Mouse (Mus musculus): ENCODE results near the gene Kndc1. TPM values are rescaled to one million over a fixed set of nuclear protein-coding genes. Genes with fewer than 3 reads are reported as not detected.
A peak's percentile ranks its signal among the peaks of the same experiment; 100 is the strongest.

Gene Kndc1
- total RNA-seq, 2 experiments from 2014 or later, result 41.1 to 52.5 TPM

DNA sequence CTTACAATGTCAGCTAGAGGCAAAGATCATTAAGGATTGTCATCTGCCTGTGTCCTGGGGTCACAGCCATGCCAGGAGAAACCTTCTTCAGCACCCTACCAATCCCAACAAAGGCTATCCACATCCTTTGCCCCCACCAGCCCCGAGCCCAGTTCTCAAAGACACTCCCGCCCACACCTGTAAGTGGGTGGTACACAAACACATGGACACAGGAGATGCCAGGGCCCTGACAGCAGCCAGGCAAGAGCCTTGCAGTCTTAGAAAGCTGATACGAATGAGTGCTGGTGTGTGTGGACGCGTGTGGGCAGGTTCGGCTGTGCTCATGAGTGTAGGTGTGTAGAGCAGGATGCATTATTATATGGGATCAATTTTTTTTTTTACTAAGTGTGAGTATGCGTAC is 6.0 kb downstream of the Kndc1 start:
- no peak for DNase-seq (ENCODE audit: low spot score in 2 of 2)
- intact Hi-C loops (cut with DNase I), result loop anchor here (10.0 kb wide), 1 partner anchor 154 kb away; no protein-coding TSS in a partner anchor

DNA sequence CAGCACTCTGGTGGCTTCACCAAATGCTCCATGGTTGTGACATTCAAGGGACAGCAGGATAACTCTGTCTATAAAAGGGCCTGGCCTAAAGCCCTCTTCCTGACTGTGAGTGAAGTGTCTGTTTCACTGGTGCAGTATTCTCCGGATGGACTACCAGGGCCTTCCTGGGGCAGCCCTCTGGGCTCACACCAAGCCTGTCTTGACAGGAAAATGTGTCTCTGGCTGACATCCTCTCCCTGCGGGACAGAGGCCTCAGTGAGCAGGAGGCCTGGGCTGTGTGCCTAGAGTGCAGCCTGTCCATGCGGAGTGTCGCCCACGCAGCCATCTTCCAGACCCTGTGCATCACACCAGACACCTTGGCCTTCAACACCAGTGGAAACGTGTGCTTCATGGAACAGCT is 6.4 kb downstream of the Kndc1 start:
- intact Hi-C loops (cut with DNase I), result loop anchor here (10.0 kb wide), 1 partner anchor 154 kb away; no protein-coding TSS in a partner anchor
- DNase-seq (ENCODE audit: low spot score in 2 of 2), result no peak

DNA sequence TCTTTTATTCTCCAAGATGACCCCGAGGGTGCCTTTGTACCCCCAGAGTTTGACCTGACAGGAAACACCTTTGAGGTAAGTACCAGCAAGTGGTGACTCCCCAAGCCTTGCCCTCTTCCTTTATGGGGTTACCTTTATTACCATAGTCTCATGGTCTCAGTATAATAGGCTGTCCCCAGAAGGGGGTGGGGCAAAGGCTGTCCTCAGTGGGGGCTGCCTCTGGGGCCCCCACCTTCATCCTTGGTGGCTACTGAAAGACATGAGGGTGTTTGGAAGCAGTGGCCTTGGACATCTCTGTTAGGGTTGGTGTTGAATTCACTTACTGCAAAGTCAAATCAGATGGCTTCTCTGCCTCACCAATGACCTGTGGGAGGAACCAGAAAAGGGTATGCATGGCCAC is 7.5 kb downstream of the Kndc1 start:
- no peak for DNase-seq (ENCODE audit: low spot score in 2 of 2)
- intact Hi-C loops (cut with DNase I), result loop anchor here (10.0 kb wide), 1 partner anchor 153 kb away; no protein-coding TSS in a partner anchor

DNA sequence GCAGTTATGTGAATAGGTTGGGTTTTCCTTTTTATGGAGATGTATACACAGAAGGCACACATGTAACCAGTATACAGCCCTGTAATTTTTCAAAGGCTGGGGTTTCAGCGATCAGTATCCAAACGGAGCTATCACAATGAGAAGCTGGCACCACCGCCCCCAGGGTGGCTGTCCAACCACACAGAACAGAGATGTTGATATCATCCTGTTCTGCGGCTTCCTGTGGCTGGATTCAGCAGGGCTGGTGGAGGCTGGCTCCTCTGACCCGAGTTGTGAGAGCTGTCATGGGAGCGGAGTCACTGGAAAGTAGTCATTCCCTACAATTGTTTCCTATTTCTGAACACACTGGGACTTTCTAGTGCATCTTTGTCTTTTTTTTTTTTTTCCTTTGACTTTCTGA is 10.8 kb downstream of the Kndc1 start:
- DNase-seq (ENCODE audit: low spot score in 2 of 2), result no peak

DNA sequence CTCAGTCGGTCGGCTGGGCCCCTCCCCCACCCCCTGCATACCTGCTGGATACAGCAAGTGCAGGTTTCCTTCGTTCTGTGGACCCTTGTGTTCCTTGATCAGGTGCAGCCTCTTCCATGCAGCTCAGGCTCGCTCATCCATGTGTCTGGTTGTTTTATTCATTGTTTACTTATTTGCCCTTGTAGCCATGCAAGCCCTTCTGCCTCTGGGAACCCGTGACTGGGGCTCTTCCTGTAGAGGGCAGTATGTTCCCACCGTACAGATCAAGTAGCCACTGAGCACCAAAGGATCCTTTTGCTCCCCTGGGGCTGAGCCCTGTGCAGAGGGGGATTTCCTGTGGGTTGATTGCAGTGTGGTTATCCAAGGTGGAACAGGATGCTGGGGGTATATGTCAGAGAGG is 11.2 kb downstream of the Kndc1 start:
- intact Hi-C loops (cut with DNase I), result loop anchor here (5.0 to 10.0 kb wide), 2 partner anchors 92 to 149 kb away; no protein-coding TSS in a partner anchor
- peak; percentile 46 to 55 for DNase-seq (ENCODE audit: low spot score in 2 of 2)

More for the DNA sequence above, 10.8 kb downstream of the Kndc1 start:
- intact Hi-C loops (cut with DNase I), result loop anchor here (5.0 to 10.0 kb wide), 2 partner anchors 92 to 150 kb away; no protein-coding TSS in a partner anchor

DNA sequence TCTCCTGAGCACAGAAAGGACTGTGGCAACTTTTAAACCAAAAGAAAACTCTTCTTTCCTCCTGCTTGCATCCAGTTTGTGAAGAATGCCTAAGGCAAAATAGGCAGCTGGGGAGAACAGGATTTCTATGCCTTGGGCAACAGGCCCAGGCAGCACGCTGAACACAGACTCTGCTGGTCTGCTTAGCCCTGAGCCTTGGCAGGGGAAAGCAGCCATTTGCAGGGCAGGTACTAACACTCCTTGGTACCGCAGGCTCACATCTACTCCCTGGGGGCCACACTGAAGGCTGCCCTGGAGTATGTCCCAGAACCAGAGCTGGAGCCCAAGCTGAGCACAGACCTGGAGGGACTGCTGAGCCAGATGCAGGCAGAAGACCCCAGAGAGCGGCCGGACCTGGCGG is 13.7 kb downstream of the Kndc1 start:
- peak in 1 of 2 experiments; percentile 47 for DNase-seq (ENCODE audit: low spot score in 2 of 2)
- intact Hi-C loops (cut with DNase I), result loop anchor here (5.0 to 10.0 kb wide), 2 partner anchors 89 to 147 kb away; no protein-coding TSS in a partner anchor

DNA sequence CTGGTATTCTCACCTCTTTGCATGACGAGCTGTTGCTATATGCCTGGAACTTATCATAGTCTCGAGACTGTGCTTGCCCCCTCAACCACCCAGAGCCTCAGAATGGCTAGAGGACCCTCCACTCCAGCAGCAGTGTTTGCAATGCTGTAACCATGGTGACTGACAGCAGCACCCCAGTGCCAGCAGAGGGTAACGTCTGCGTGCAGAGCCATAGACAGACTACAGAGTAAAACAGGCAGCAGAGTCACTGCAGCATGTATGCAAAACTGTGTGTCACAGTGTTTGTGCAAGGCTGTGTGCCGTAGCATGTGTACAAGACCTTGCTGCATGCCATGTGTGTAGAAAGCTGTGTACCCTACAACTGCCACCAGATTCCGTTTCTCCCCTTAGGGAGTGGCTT is 15.0 kb downstream of the Kndc1 start:
- intact Hi-C loops (cut with DNase I), result loop anchor here (5.0 to 10.0 kb wide), 2 partner anchors 88 to 145 kb away; no protein-coding TSS in a partner anchor
- DNase-seq (ENCODE audit: low spot score in 2 of 2), result no peak

DNA sequence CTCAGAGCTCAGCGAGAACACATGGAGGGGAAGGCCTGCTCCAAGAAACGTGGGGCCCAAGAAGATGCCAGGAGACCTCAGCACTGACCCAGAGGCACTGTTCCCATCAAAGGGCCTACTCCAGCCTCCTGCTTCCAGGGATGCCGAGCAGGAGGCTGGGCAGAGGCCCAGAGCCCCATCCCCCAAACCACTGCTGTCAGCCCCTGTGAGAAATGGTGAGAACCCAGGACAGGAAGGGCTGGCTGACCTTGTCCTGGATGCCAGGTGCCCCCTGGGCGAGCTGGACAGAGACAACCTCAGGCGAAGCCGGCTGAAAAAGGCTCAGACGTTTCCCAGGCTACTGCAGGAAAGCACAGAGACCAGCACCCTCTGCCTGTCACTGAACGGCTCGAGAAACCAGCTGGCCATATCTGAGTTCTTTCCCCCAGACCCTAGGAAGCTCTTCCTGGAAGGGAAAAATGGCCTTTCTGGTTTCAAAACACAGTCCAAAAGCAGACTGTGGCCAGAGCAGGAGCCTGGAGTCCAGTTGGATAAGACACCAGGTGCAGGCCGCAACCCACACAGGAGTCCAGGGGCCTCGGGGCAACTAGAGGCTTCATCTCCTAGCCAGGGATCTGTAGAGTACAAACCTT is 15.8 kb downstream of the Kndc1 start:
- intact Hi-C loops (cut with DNase I), result no loop called here
- no peak for DNase-seq (ENCODE audit: low spot score in 2 of 2)

DNA sequence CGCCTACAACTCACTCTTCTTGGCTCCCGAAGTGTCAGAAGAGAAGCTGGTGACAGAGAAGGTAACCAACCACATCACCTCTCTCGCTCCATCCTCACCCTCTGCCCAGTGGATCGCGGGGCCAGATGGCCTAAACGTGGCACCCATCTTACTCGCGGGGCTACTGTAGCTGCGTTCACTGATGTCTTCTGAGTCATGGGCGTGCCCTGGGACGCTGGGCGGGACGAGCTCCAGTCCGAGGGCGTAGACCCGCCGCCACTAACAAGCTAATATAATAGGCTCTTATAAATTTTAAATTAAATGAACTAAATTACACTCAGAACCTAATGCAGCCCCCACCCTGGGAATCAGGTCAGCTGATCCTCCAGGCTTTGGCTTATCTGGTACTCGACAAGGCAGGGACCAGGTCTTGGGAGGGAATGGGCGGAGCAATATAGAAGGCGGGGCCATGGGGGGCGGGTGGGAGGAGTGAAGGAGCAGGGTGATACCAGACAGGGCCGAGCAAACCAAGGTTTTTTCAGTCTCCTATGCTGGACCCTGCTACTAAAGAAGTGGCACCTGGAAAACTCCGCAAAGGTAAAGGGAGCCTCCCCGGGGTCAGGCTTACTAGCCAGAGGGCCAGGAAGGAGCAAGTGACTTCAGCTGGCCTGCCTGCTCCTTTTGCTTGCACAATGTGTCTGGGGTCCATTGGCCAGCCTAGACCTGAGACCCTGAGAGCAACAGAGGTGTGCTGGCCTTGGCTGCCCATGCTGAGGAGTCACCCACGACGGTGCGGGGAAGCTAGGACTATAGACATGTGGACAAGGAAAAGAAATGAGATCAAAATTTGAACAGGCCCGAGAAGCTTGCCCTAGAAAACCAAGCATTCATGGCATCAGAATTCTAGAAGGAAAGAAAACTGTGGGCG is 19.9 kb downstream of the Kndc1 start:
- intact Hi-C loops (cut with DNase I), result no loop called here
- no peak for DNase-seq (ENCODE audit: low spot score in 2 of 2)

DNA sequence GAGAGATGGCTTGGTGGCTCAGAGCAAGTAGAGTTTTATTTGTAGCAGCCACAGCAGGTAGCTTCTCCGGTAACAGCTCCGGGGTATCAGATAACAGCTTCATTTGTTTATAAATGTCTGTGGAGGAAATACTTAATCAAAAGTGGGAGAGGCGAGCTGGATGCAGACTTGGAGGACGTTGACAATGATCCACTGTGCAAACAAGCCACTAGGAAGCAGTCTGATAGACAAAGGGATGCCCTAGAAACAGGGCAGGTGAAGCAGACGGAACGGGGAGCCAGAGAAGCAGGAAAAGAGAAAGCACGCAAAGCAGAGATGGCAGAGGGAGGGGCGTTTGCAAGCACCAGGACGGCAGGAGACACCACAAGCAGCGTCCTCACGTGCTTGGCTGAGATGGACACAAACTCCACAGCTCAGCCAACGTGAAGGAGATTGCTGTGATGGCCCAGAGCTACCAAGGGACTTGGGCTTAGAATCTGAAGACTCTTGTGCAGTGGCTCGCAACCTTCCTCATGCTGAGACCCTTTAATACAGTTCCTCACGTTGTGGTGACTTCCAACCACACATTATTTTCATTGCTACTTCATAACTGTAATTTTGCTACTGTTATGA is 21.3 kb downstream of the Kndc1 start:
- no peak for DNase-seq (ENCODE audit: low spot score in 2 of 2)
- intact Hi-C loops (cut with DNase I), result no loop called here

DNA sequence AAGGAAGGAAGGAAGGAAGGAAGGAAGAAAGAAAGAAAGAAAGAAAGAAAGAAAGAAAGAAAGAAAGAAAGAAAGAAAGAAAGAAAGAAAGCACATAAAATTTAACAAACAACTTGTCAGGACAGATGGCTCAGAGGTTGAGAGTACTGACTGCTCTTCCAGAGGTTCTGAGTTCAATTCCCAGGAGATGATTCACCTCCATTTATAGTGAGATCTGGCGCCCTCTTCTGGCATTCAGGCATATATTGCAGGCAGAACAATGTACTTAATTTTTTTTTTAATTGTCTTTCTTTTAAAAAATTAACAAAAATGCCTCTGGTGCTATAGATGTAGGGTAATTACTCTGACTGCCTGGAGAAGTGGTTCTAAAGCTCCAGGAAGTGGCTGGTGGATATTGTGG is 21.8 kb downstream of the Kndc1 start:
- no peak for DNase-seq (ENCODE audit: low spot score in 2 of 2)
- intact Hi-C loops (cut with DNase I), result no loop called here

DNA sequence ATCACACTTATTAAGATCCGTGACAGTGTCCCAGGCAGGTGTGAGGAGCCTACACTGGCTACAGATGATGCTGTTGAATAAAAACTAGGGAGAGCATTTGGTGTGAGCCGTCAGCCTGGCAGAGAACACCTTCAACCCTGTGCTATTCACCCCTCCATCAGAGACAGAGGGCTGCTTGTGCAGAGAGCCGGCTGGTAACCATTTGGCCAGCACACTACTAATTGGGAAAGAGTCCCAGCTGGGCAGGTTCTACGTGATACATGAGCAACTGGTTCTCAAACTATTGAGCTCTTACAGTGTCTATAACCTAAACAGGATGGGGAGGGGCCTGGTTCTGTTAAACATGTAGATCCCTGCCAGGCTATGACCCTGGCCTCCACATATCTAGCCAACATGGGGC is 23.8 kb downstream of the Kndc1 start:
- DNase-seq (ENCODE audit: low spot score in 2 of 2), result no peak
- intact Hi-C loops (cut with DNase I), result no loop called here

DNA sequence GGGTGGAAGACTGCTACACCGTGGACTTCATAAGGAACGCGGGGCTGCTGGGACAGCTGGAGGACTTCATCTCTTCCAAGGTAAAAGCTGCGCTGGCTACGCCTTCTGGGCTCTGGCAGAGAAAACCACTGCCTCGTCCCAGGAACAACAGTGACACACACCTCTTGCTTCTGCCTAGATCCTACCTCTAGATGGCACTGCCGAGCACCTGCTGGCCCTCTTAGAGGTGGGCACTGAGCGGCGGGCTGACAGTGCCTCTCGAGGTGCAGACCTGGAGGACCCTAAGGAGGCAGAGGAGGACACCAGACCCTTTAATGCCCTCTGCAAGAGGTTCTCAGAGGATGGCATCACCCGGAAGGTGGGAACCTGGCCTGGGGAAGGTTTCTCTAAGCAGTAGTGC is 36.2 kb downstream of the Kndc1 start:
- intact Hi-C loops (cut with DNase I), result no loop called here
- peak; percentile 44 to 51 for DNase-seq (ENCODE audit: low spot score in 2 of 2)

DNA sequence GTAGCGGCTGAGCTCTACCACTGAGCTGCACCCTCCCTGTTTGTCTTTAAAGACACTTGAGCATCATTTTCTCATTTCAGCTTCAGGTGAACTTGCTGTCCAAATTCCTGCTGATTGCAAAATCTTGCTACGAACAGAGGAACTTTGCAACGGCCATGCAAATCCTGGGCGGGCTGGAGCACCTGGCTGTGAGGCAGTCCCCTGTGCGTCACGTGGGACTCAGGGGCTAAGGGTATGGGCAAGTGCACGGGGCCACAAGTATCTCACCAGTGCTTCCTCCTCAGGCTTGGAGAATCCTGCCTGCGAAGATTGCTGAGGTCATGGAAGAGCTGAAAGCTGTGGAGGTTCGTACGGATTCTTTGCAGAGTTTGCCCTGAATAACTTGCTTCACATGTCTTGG is 42.2 kb downstream of the Kndc1 start:
- no peak for DNase-seq (ENCODE audit: low spot score in 2 of 2)
- intact Hi-C loops (cut with DNase I), result no loop called here

DNA sequence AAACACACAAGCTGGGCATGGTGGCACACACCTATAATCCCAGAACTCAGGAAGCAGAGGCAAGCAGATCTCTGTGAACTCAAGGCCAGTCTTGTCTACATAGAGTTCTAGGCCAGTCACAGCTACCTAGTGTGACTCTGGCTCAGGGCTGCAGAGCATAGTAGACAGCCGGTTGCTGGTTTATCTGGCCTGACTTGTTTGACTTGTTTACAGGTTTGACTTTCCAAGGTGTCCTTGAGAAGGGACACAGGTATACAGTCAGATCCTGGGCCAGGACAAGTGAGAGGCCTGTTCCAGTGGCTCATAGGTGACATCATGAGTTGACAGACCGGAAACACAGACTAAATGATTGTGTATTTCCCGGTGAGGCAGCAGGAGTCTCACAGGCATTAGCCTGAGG is 42.6 kb downstream of the Kndc1 start:
- no peak for DNase-seq (ENCODE audit: low spot score in 2 of 2)
- intact Hi-C loops (cut with DNase I), result no loop called here

DNA sequence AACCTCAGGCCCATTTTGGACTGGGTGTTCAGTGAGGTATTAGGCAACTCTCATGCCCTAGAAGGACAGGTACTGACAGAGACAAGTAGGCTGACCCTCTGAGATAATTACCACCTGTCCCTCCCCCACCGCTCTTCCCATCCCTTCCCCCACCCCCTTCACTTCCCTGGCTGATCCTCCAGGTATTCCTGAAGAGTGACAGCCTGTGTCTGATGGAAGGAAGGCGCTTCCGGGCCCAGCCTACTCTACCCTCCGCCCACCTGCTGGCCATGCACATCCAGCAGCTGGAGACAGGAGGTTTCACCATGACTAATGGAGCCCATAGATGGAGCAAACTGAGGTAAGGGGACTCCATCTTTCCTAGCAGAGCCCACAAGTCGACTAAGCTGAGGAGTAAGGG is 43.3 kb downstream of the Kndc1 start:
- intact Hi-C loops (cut with DNase I), result no loop called here
- no peak for DNase-seq (ENCODE audit: low spot score in 2 of 2)

DNA sequence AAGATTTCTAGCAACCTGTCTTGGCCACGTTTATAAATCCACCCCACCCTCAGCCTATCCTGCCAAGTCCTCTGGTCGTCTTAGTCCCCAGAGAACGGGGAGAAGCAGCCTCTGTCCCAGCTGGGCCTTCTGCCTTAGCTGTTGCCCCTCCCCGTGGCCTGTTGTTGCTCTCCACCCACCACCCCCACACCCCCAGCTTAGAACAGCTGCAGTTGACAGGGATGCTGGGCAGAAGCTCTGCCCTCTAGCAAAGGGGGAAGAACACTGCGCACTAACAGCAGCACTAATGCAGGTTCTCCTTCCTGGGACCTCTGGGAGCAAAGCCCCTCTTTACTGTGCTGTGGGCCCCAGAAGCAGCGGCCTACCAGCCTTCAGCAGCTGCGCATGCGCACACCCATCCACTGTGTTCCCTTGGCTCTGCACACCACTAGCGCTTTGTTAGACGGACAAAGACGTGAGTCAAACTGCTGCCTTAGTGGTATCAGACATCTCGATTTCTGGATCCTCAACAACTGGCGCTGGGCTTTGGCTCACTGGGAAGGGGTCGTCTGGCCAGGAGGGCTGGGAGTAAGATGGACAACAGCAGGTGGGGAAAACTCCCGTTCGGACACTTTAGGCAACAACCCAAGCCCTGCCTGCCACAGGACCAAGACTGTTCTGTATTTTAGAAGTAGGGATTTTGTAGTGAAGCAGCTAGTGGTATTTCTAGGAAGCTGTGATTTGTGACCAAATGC is 46.1 kb downstream of the Kndc1 start:
- no peak for DNase-seq (ENCODE audit: low spot score in 2 of 2)
- intact Hi-C loops (cut with DNase I), result no loop called here

DNA sequence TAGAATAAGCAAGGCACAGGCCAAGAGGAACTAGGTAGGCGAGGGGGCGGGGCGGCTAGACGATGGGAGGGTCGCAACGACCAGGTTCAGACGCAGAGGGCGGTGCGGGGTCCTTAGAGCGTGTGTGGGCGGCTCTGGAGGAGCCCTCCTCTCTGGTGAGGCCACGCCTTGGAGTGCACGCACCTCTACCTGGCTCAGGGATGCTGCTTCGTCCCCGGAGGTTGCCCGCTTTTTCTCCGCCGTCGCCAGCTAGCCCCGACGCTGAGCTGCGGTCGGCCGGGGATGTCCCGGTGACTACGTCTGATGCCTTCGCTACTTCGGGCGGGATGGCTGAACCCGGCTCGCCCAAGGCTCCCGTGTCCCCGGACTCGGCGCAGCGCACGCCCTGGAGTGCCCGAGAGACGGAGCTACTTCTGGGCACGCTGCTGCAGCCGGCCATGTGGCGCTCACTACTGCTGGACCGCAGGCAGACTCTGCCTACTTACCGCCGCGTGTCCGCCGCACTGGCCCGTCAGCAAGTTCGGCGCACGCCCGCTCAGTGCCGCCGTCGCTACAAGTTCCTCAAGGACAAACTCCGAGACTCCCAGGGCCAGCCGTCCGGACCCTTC is 49.3 kb downstream of the Kndc1 start, which contains the start of gene Utf1:
Utf1 (plus strand) TSS at position 116 of the 608 bp plus-strand sequence.
- DNase-seq (ENCODE audit: low spot score in 2 of 2), result peak in 1 of 2 experiments; percentile 14
- intact Hi-C loops (cut with DNase I), result no loop called here
